Mouse (Mus musculus) intestine, embryonic 15.5 days (tissue): ENCODE data around the gene Bhlhb9. TPM values are rescaled to one million over a fixed set of nuclear protein-coding genes. Genes with fewer than 3 reads are reported as not detected.
A peak's percentile ranks its signal among the peaks of the same experiment; 100 is the strongest.
"Not testable (repeated sequence)": the region's sequence is repeated elsewhere in the genome, so short reads cannot be mapped to it uniquely, and the experiment has no call there.

Experiments
- ATAC-seq: fragments of 200-750 bp; cut with Nextera tagmentation; 2 replicates; pipeline ENCODE4 v1.8.0; 2017; ENCODE audit warnings: moderate TSS enrichment, moderate library complexity
- H3K27ac ChIP-seq: fragments of 300-500 bp; sonication (generic); 2 replicates; pipeline ENCODE4 v1.5.1; 2015; ENCODE audit warnings: mild to moderate bottlenecking, inconsistent platforms
- H3K27me3 ChIP-seq: fragments of 300-500 bp; sonication (generic); replicated peaks from 2 replicates; pipeline ENCODE4 v1.6.1; 2015; ENCODE audit warnings: inconsistent platforms
- H3K36me3 ChIP-seq: fragments of 300-500 bp; sonication (generic); 2 replicates; pipeline ENCODE4 v1.6.1; 2015; ENCODE audit warnings: inconsistent platforms
- H3K4me1 ChIP-seq: fragments of 300-500 bp; sonication (generic); replicated peaks from 2 replicates; pipeline ENCODE4 v1.6.1; 2015; ENCODE audit warnings: inconsistent platforms
- H3K4me2 ChIP-seq: fragments of 300-500 bp; sonication (generic); replicated peaks from 2 replicates; pipeline ENCODE4 v1.6.1; 2015; ENCODE audit warnings: mild to moderate bottlenecking, inconsistent platforms
- H3K4me3 ChIP-seq: fragments of 300-500 bp; sonication (generic); replicated peaks from 2 replicates; pipeline ENCODE4 v1.5.1; 2015; ENCODE audit warnings: inconsistent platforms
- H3K9ac ChIP-seq: fragments of 300-500 bp; sonication (generic); 2 replicates; pipeline ENCODE4 v1.6.1; 2015; ENCODE audit warnings: inconsistent platforms
- H3K9me3 ChIP-seq: fragments of 300-500 bp; sonication (generic); 2 replicates; pipeline ENCODE4 v1.6.1; 2016; ENCODE audit warnings: inconsistent platforms
- WGBS: fragments of 180-500 bp; shearing (Covaris S2); methylation state at CpG from one replicate; pipeline ENCODE4 v1.1.7; 2015; 5-methylcytosine and 5-hydroxymethylcytosine counted together
- polyA plus RNA-seq: library from polyadenylated mRNA; unstranded; fragments of >200 nt; fragmentation: Nextera tagmentation; extraction: Ambion mirVana; gene quantifications from 2 replicates; pipeline ENCODE4 v1.2.1, GENCODE M21; 2015

Gene Bhlhb9
- polyA plus RNA-seq: 32.6 and 35.7 TPM in 2 replicates

DNA sequence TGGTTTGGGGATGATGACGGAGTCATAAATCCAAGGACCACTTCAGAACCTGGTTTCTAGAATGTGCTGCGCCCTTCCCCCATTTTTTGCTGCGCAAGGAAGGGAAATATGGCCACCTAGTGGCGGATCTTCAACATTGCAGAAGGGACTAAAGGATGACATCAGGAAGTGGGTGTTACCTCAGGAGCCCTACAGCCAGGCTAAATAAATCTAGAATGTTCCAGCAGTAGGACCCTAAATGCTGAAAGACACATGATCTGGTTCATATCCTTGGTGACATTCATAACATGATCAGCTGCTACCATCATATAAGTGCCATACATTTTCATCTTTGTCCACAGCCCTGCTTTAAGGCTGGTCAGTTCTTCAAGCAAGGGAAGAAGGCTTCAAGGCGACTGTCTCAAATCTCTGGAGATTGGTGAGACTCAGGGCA is at the start of gene Bhlhb9:
Gene Bhlhb9, plus strand, starts transcription at position 383 of the 433 bp plus-strand sequence.
- not testable (repeated sequence) for H3K27me3 ChIP-seq, H3K4me1 ChIP-seq, H3K36me3 ChIP-seq, H3K27ac ChIP-seq, H3K9me3 ChIP-seq
- H3K4me3 ChIP-seq: peak within 1 kb of the TSS; percentile 50
- peak within 1 kb of the TSS; percentile 64 for H3K4me2 ChIP-seq
- peak within 1 kb of the TSS; percentile 45; the same call in 1 of the 2 replicates for H3K9ac ChIP-seq
- ATAC-seq: peak; percentile 39
- WGBS: 18% methylated on average over 4 of the region's 5 CpGs

DNA sequence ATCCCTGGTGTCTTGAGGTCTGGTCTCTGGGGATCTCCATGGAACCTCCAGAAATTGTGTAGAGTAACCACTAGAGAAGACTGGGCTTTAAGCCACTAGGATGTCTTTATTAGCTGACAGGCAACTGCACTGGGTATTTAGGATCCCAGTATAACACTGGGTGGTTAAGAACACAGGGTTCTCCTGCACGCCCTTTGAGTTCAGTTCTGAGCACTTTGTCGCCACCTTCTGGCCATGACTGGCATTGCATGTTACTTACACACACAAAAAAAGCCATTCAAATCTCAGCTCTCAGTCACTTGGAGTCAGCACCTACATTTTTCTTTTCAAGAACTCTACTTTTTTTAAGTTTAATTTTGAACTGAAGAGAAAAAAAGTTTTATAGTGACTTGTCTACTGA is 44.6 kb upstream of the Bhlhb9 start:
- ATAC-seq: peak; percentile 41; the same call in 1 of the 2 replicates
- 4% methylated on average over 2 of the region's 2 CpGs for WGBS
- Histone ChIP-seq H3K9ac (no peak overlapping the region), H3K4me1 (no peaks in the 10 kb centered on the region), H3K4me3 (no peak overlapping the region), H3K27ac (no peak overlapping the region), H3K36me3 (no peaks in the 10 kb centered on the region), H3K27me3 (no peaks in the 10 kb centered on the region), H3K4me2 (no peak overlapping the region), H3K9me3 (no peaks in the 10 kb centered on the region)

DNA sequence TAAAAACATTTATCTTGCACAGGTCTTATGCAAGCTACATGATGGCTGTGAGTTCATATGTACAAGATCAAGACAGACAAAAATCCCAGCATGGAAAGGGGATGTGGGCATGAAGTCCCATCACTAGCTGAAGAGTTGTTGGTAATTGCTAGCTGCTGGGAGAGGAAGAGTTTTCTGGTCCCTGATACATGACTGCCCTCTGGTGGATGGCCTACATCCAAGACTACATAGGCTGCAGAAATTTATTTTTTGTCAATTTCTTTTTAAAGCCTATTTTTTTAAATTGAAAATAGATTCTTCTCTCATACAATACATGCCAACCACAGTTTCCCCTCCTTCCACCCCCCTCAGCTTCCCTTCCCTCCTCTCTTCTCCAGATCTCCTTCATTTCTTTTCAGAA is 35.7 kb upstream of the Bhlhb9 start:
- no peak overlapping the region for H3K4me2 ChIP-seq
- H3K9me3 ChIP-seq: no peaks in the 10 kb centered on the region
- H3K36me3 ChIP-seq: no peaks in the 10 kb centered on the region
- H3K4me1 ChIP-seq: no peaks in the 10 kb centered on the region
- no peak overlapping the region for H3K9ac ChIP-seq
- H3K27ac ChIP-seq: no peak overlapping the region
- no peak for ATAC-seq
- no peaks in the 10 kb centered on the region for H3K27me3 ChIP-seq
- H3K4me3 ChIP-seq: no peak overlapping the region

DNA sequence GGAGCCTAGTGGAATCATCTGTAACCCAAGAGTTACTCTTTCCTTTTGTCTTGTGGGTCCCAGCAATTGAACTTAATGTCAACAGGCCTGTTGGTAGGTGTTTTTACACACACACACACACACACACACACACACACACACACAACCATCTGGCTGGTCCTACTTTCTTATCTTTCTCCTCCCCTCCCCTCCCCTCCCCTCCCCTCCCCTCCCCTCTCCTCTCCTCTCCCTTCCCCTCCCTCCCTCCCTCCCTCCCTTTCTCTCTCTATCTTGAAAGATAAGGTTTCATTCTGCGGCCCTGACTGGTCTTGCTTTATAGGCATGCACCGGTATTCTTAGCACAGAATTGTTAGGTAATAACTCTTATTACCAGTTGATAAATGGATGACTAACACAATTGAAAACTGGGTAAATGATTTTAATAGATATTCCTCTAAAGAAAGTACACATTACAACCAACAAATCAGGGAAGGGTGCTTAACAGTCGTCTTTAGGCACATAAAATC is 29.3 kb upstream of the Bhlhb9 start:
- no peak overlapping the region for H3K4me2 ChIP-seq
- H3K27me3 ChIP-seq: no peaks in the 10 kb centered on the region

GRCm38 (mm10) chrX:135768565-135768964 is 28.8 kb upstream of the Bhlhb9 start:
- WGBS: 45% methylated on average over 2 of the region's 2 CpGs
- Histone ChIP-seq H3K36me3 (no peaks in the 10 kb centered on the region), H3K4me3 (no peak overlapping the region)

More for the DNA sequence above, 29.3 kb upstream of the Bhlhb9 start:
- no peak overlapping the region for H3K4me3 ChIP-seq
- WGBS: 53% methylated on average over 2 of the region's 3 CpGs
- no peaks in the 10 kb centered on the region for H3K9me3 ChIP-seq
- no peak overlapping the region for H3K27ac ChIP-seq
- peak; percentile 91 for ATAC-seq
- no peak overlapping the region for H3K9ac ChIP-seq
- H3K4me1 ChIP-seq: no peaks in the 10 kb centered on the region
- no peaks in the 10 kb centered on the region for H3K36me3 ChIP-seq

GRCm38 (mm10) chrX:135791536-135791935 is 5.9 kb upstream of the Bhlhb9 start:
- Histone ChIP-seq H3K27ac (no peak overlapping the region), H3K4me1 (no peaks in the 10 kb centered on the region), H3K9me3 (no peaks in the 10 kb centered on the region), H3K4me2 (no peak overlapping the region), H3K27me3 (no peaks in the 10 kb centered on the region), H3K36me3 (no peaks in the 10 kb centered on the region), H3K4me3 (no peak overlapping the region), H3K9ac (no peak overlapping the region)
- ATAC-seq: no peak

More at GRCm38 (mm10) chrX:135768565-135768964, 28.8 kb upstream of the Bhlhb9 start:
- no peak overlapping the region for H3K27ac ChIP-seq
- no peak overlapping the region for H3K9ac ChIP-seq
- no peaks in the 10 kb centered on the region for H3K9me3 ChIP-seq
- no peaks in the 10 kb centered on the region for H3K27me3 ChIP-seq
- no peaks in the 10 kb centered on the region for H3K4me1 ChIP-seq
- peak; percentile 82 for ATAC-seq
- no peak overlapping the region for H3K4me2 ChIP-seq

DNA sequence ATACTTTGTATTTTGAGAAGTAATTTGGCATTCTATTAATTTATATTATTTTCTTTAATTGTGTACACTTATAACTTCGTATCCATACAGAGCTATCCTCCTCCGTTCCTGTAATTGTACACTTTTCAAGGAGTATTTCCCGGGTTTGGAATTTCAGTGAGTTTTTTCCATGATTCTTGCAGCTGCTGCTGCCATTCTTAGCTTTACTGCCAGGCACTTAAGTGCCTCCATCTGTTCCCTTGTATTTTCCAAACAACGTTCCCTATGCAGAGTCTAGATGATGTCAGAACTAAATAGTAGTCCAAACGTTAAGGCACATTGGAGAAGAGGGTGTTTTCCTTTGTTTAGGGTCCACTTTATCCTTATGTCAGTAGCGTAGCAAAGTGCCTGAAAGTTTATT is 5.1 kb upstream of the Bhlhb9 start:
- H3K4me2 ChIP-seq: no peak overlapping the region
- H3K4me3 ChIP-seq: no peak overlapping the region
- ATAC-seq: no peak
- WGBS: 61% methylated on average over 6 of the region's 6 CpGs
- no peaks in the 10 kb centered on the region for H3K4me1 ChIP-seq
- H3K9me3 ChIP-seq: no peaks in the 10 kb centered on the region
- H3K36me3 ChIP-seq: no peaks in the 10 kb centered on the region
- no peak overlapping the region for H3K27ac ChIP-seq
- no peak overlapping the region for H3K9ac ChIP-seq
- no peaks in the 10 kb centered on the region for H3K27me3 ChIP-seq

DNA sequence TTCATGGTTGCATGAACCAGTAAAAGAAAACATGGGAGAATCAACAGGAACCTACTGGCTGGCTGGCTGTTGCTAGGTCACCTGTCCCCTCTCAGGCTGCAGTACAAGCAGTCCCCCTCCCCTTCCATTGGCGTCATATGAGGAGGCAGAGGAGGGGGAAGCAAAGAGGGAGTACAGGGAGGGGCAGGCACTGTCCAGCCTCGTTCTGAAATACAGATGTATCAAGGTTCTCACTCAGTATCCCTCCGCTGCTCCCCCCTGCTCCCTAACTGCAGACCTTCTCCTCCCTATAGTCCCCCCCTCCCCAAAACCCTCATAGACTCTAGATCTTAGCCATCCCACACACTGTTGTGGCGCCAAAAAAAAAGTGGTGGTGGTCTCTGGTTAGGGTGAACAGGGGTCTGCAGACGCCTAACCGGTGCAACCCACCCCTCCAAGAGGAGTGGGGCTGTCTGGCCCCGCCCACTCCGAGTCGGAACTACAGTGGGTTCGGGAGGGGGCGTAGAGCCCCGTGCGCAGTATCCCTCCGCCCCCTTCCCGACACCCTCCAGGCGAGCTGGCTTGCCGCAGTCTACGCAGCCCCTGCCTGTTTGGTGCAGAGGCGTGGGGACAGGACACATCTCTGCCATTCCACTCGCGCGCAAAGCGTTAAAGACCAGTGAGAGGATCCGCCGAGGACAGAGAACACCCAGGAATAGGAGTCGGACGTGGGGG is 1.6 kb upstream of the Bhlhb9 start:
- H3K4me3 ChIP-seq: peak overlapping the region; percentile 50
- WGBS: 23% methylated on average over 26 of the region's 27 CpGs
- not testable (repeated sequence) for H3K36me3 ChIP-seq, H3K4me1 ChIP-seq, H3K27ac ChIP-seq, H3K27me3 ChIP-seq, H3K9me3 ChIP-seq
- H3K4me2 ChIP-seq: peak overlapping the region; percentile 64
- ATAC-seq: peak; percentile 92
- peak overlapping the region; percentile 45; the same call in 1 of the 2 replicates for H3K9ac ChIP-seq

DNA sequence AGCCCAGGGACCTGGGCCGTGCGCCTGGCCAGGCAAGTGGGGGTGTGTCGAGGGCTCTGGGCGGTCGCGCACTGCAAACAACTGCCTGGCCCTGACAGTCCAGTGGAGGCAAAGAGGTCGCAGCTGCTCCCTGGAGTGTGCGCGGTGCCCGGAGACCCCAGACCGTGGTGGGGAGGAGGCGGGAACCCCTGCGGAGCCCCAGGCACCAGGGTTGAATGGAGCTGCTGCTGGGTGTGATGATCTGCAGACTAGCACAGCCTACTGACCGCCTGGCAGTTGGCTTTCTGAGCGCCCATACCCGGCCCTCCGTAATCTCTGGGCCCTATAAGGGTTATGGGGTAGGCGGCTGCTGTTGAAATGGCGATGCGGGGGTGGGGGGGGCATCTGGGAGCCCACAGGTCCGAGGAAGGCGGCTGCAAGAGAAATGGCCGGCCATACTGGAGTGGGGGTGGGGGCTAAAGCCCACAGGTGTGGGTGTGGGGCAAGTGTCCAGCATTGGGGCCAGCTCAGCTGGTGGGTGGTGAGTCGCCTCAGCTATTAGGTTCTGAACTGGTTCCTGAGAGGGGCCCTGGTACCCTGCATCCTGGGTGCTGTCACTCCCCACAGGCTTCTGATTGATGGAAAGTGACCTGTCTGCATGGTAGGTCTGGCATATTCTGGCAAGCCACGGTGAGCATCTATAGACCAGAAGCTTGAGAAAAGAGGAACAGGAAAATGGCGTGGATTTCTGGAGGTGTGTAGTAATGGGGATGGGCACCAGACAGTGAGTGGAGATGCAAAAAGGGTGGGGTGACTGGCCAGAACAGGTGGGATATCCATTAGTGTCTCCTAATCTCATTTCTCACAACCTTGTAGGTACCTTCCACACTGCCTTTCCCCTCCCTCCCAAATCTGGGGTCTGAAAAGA is 836 bp upstream of the Bhlhb9 start:
- H3K36me3 ChIP-seq, H3K27me3 ChIP-seq, H3K27ac ChIP-seq, H3K9me3 ChIP-seq, H3K4me1 ChIP-seq: not testable (repeated sequence)
- Histone ChIP-seq H3K4me2 (peak overlapping the region; percentile 64), H3K4me3 (peak overlapping the region; percentile 50), H3K9ac (peak overlapping the region; percentile 45; the same call in 1 of the 2 replicates)
- WGBS: 23% methylated on average over 26 of the region's 26 CpGs
- ATAC-seq: peak; percentile 75

DNA sequence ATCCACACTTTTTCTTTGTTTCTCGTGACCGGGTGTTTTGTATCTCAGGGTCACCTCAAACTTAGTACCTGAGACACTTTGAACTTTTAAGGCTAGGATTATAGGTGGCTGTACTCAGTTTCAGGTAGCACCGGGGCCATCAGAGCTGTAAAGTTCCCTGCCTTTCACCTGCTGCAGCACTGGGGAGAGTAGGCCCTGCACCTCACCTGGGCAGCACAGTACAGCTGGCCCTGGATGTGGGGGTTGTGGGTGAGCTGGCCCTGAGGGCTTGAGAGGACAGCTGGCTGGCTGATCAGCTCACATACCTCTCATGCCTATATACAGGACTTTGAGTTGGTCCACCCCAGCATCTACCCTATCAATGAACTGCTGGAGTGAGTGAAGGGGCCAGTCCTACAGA is 6.8 kb downstream of the Bhlhb9 start:
- Histone ChIP-seq H3K27ac (no peak overlapping the region), H3K27me3 (no peaks in the 10 kb centered on the region), H3K36me3 (no peaks in the 10 kb centered on the region), H3K9ac (no peak overlapping the region), H3K9me3 (no peaks in the 10 kb centered on the region), H3K4me1 (no peaks in the 10 kb centered on the region), H3K4me3 (no peak overlapping the region), H3K4me2 (no peak overlapping the region)
- 83% methylated on average over 3 of the region's 3 CpGs for WGBS
- ATAC-seq: no peak

- Histone ChIP-seq H3K27me3 (no peaks in the 10 kb centered on the region), H3K4me1 (no peaks in the 10 kb centered on the region), H3K9me3 (no peaks in the 10 kb centered on the region), H3K36me3 (no peaks in the 10 kb centered on the region), H3K27ac (no peak overlapping the region), H3K4me2 (no peak overlapping the region), H3K9ac (no peak overlapping the region), H3K4me3 (no peak overlapping the region)
- no peak for ATAC-seq
- WGBS: 19% methylated on average over 1 of the region's 1 CpGs
Measured at GRCm38 (mm10) chrX:135805780-135806179, 8.4 kb downstream of the Bhlhb9 start.

DNA sequence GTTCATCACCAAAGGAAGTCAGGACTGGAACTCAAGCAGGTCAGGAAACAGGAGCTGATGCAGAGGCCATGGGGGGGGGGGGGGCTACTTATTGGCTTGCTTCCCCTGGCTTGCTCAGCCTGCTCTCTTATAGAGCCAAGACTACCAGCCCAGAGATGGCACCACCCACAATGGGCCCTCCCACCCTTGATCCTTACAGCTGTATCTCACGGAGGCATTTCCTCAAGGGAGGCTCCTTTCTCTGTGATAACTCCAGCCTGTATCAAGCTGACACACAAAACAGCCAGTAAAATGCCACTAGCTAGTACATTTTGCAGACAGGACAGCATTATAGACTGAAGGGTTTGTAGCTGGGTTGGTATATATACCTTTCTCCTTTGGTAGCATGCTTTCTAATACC is 38.5 kb downstream of the Bhlhb9 start:
- not testable (repeated sequence) for H3K4me1 ChIP-seq, H3K4me2 ChIP-seq, H3K36me3 ChIP-seq, H3K27ac ChIP-seq, ATAC-seq, H3K9ac ChIP-seq, H3K9me3 ChIP-seq, H3K4me3 ChIP-seq, H3K27me3 ChIP-seq
- WGBS: 61% methylated on average over 1 of the region's 1 CpGs
